Mouse (Mus musculus): ENCODE measurements at regions not wholly inside any gene's neighbourhood (a gene's known extent, or its start where the extent isn't known, plus 50 kb on each side); places are given as distances from the start of the nearest gene placed in this dataset.
A peak's percentile ranks its signal among the peaks of the same experiment; 100 is the strongest.
"Not testable (repeated sequence)": the region's sequence is repeated elsewhere in the genome, so short reads cannot be mapped to it uniquely, and the experiment has no call there.

GRCm38 (mm10) chr6:37730500-37731239, 139.9 kb upstream of the Trim24 start:
- H3K36me3 ChIP-seq (ENCODE audit: control insufficient read depth, insufficient read depth, low read length, poor library complexity, severe bottlenecking), result no peaks in the 10 kb centered on the region
- peak overlapping the region; percentile 78 for H3K27ac ChIP-seq (ENCODE audit: insufficient read depth, low read length)

GRCm38 (mm10) chr6:37732385-37732784, 138.2 kb upstream of the Trim24 start:
- TF ChIP-seq POLR2A (IDR thresholded peaks at IDR 0.05; ENCODE audit: insufficient read depth, low read length) (no peak), CTCF (IDR thresholded peaks at IDR 0.05; ENCODE audit: low read depth, low read length) (no peak), EP300 (IDR thresholded peaks at IDR 0.05; ENCODE audit: insufficient read depth, low read depth, low read length) (no peak)
- Histone ChIP-seq H3K4me3 (ENCODE audit: low read depth, low read length) (no peak overlapping the region), H3K9me3 (replicated peaks; ENCODE audit: control insufficient read depth, insufficient read depth, low read length, poor library complexity, severe bottlenecking) (peaks cover 15% of the 10 kb centered on the region), H3K9ac (ENCODE audit: low read depth, poor library complexity, severe bottlenecking) (no peak overlapping the region), H3K4me1 (ENCODE audit: control insufficient read depth, insufficient read depth, low read length) (peaks cover 6% of the 10 kb centered on the region), H3K27me3 (ENCODE audit: control insufficient read depth, insufficient read depth, low read length, poor library complexity, severe bottlenecking) (no peaks in the 10 kb centered on the region), H3K27ac (ENCODE audit: insufficient read depth, low read length) (peak overlapping the region; percentile 3; the same call in 1 of the 2 replicates), H3K36me3 (ENCODE audit: control insufficient read depth, insufficient read depth, low read length, poor library complexity, severe bottlenecking) (no peaks in the 10 kb centered on the region)

More at GRCm38 (mm10) chr6:37730500-37731239, 139.9 kb upstream of the Trim24 start:
- Histone ChIP-seq H3K4me1 (ENCODE audit: control insufficient read depth, insufficient read depth, low read length) (peaks cover 6% of the 10 kb centered on the region), H3K9me3 (replicated peaks; ENCODE audit: control insufficient read depth, insufficient read depth, low read length, poor library complexity, severe bottlenecking) (peaks cover 14% of the 10 kb centered on the region), H3K4me3 (ENCODE audit: low read depth, low read length) (no peak overlapping the region), H3K27me3 (ENCODE audit: control insufficient read depth, insufficient read depth, low read length, poor library complexity, severe bottlenecking) (no peaks in the 10 kb centered on the region), H3K9ac (ENCODE audit: low read depth, poor library complexity, severe bottlenecking) (peak overlapping the region; percentile 30; the same call in 1 of the 2 replicates)
- no peak for TF ChIP-seq CTCF (IDR thresholded peaks at IDR 0.05; ENCODE audit: low read depth, low read length)
- no peak for TF ChIP-seq POLR2A (IDR thresholded peaks at IDR 0.05; ENCODE audit: insufficient read depth, low read length)
- peak; percentile 67; the same call in 1 of the 2 replicates for TF ChIP-seq EP300 (IDR thresholded peaks at IDR 0.05; ENCODE audit: insufficient read depth, low read depth, low read length)

- Histone ChIP-seq H3K9ac (ENCODE audit: low read depth, poor library complexity, severe bottlenecking) (no peak overlapping the region), H3K4me1 (ENCODE audit: control insufficient read depth, insufficient read depth, low read length) (peaks cover 2% of the 10 kb centered on the region), H3K27ac (ENCODE audit: insufficient read depth, low read length) (no peak overlapping the region), H3K27me3 (ENCODE audit: control insufficient read depth, insufficient read depth, low read length, poor library complexity, severe bottlenecking) (no peaks in the 10 kb centered on the region), H3K9me3 (replicated peaks; ENCODE audit: control insufficient read depth, insufficient read depth, low read length, poor library complexity, severe bottlenecking) (peaks cover 26% of the 10 kb centered on the region), H3K4me3 (ENCODE audit: low read depth, low read length) (no peak overlapping the region), H3K36me3 (ENCODE audit: control insufficient read depth, insufficient read depth, low read length, poor library complexity, severe bottlenecking) (no peaks in the 10 kb centered on the region)
- no peak for TF ChIP-seq EP300 (IDR thresholded peaks at IDR 0.05; ENCODE audit: insufficient read depth, low read depth, low read length)
- TF ChIP-seq POLR2A (IDR thresholded peaks at IDR 0.05; ENCODE audit: insufficient read depth, low read length), result no peak
- no peak for TF ChIP-seq CTCF (IDR thresholded peaks at IDR 0.05; ENCODE audit: low read depth, low read length)
Observed at GRCm38 (mm10) chr6:37735288-37735961, 135.2 kb upstream of the Trim24 start.

GRCm38 (mm10) chr6:37735962-37736297, 134.7 kb upstream of the Trim24 start:
- TF ChIP-seq POLR2A (IDR thresholded peaks at IDR 0.05; ENCODE audit: insufficient read depth, low read length) (no peak), CTCF (IDR thresholded peaks at IDR 0.05; ENCODE audit: low read depth, low read length) (no peak), EP300 (IDR thresholded peaks at IDR 0.05; ENCODE audit: insufficient read depth, low read depth, low read length) (no peak)
- Histone ChIP-seq H3K4me3 (ENCODE audit: low read depth, low read length) (no peak overlapping the region), H3K4me1 (ENCODE audit: control insufficient read depth, insufficient read depth, low read length) (no peaks in the 10 kb centered on the region), H3K9me3 (replicated peaks; ENCODE audit: control insufficient read depth, insufficient read depth, low read length, poor library complexity, severe bottlenecking) (peaks cover 31% of the 10 kb centered on the region), H3K36me3 (ENCODE audit: control insufficient read depth, insufficient read depth, low read length, poor library complexity, severe bottlenecking) (no peaks in the 10 kb centered on the region; the same call in 1 of the 2 replicates), H3K9ac (ENCODE audit: low read depth, poor library complexity, severe bottlenecking) (no peak overlapping the region), H3K27ac (ENCODE audit: insufficient read depth, low read length) (no peak overlapping the region), H3K27me3 (ENCODE audit: control insufficient read depth, insufficient read depth, low read length, poor library complexity, severe bottlenecking) (no peaks in the 10 kb centered on the region)

GRCm38 (mm10) chr6:37740982-37741889, 129.4 kb upstream of the Trim24 start:
- H3K9ac ChIP-seq (ENCODE audit: low read depth, poor library complexity, severe bottlenecking), result no peak overlapping the region
- peak overlapping the region; percentile 82 for H3K27ac ChIP-seq (ENCODE audit: insufficient read depth, low read length)
- H3K4me1 ChIP-seq (ENCODE audit: control insufficient read depth, insufficient read depth, low read length), result no peaks in the 10 kb centered on the region
- TF ChIP-seq CTCF (IDR thresholded peaks at IDR 0.05; ENCODE audit: low read depth, low read length) (no peak), POLR2A (IDR thresholded peaks at IDR 0.05; ENCODE audit: insufficient read depth, low read length) (no peak), EP300 (IDR thresholded peaks at IDR 0.05; ENCODE audit: insufficient read depth, low read depth, low read length) (peak; percentile 65; the same call in 1 of the 2 replicates)
- no peaks in the 10 kb centered on the region for H3K27me3 ChIP-seq (ENCODE audit: control insufficient read depth, insufficient read depth, low read length, poor library complexity, severe bottlenecking)
- H3K36me3 ChIP-seq (ENCODE audit: control insufficient read depth, insufficient read depth, low read length, poor library complexity, severe bottlenecking), result no peaks in the 10 kb centered on the region; the same call in 1 of the 2 replicates
- no peak overlapping the region for H3K4me3 ChIP-seq (ENCODE audit: low read depth, low read length)
- peaks cover 50% of the 10 kb centered on the region for H3K9me3 ChIP-seq (replicated peaks; ENCODE audit: control insufficient read depth, insufficient read depth, low read length, poor library complexity, severe bottlenecking)

- H3K4me3 ChIP-seq (ENCODE audit: low read depth, low read length); H3K4me1 ChIP-seq (ENCODE audit: control insufficient read depth, insufficient read depth, low read length); H3K36me3 ChIP-seq (ENCODE audit: control insufficient read depth, insufficient read depth, low read length, poor library complexity, severe bottlenecking); H3K9ac ChIP-seq (ENCODE audit: low read depth, poor library complexity, severe bottlenecking); H3K27me3 ChIP-seq (ENCODE audit: control insufficient read depth, insufficient read depth, low read length, poor library complexity, severe bottlenecking); H3K27ac ChIP-seq (ENCODE audit: insufficient read depth, low read length): not testable (repeated sequence)
- H3K9me3 ChIP-seq (replicated peaks; ENCODE audit: control insufficient read depth, insufficient read depth, low read length, poor library complexity, severe bottlenecking), result peaks cover 57% of the 10 kb centered on the region
Observed at GRCm38 (mm10) chr6:37741916-37742315, 128.7 kb upstream of the Trim24 start.
